Mouse (Mus musculus) olfactory bulb, adult 2 months (tissue): ENCODE measurements around the gene Thop1. TPM values are rescaled to one million over a fixed set of nuclear protein-coding genes. Genes with fewer than 3 reads are reported as not detected.
A peak's percentile ranks its signal among the peaks of the same experiment; 100 is the strongest.

Experiments
- H3K27ac ChIP-seq: fragments of 200-500 bp; 2 replicates; pipeline ENCODE4 v1.5.1; 2012; ENCODE audit warnings: low read depth, low read length; ENCODE audit not compliant: insufficient read depth
- H3K4me1 ChIP-seq: fragments of 200-500 bp; 2 replicates; pipeline ENCODE4 v1.6.1; 2012; ENCODE audit warnings: low read length; ENCODE audit not compliant: control insufficient read depth, insufficient read depth
- H3K4me3 ChIP-seq: fragments of 200-500 bp; 2 replicates; pipeline ENCODE4 v1.5.1; 2012; ENCODE audit warnings: mild to moderate bottlenecking, low read depth, low read length, moderate library complexity; ENCODE audit not compliant: insufficient read depth
- CTCF ChIP-seq: fragments of 200-500 bp; IDR thresholded peaks from 2 replicates; pipeline ENCODE4 v1.5.1; 2012; ENCODE audit warnings: low read depth, mild to moderate bottlenecking, low read length, moderate library complexity; ENCODE audit not compliant: insufficient read depth
- POLR2A ChIP-seq: fragments of 200-500 bp; IDR thresholded peaks from 2 replicates; pipeline ENCODE4 v1.6.1; 2012; ENCODE audit warnings: mild to moderate bottlenecking, low read depth, low read length, moderate library complexity; ENCODE audit not compliant: insufficient read depth
- WGBS: fragments of 180-500 bp; shearing (Covaris S2); methylation state at CpG from one replicate; pipeline ENCODE4 v1.1.7; 2018; 5-methylcytosine and 5-hydroxymethylcytosine counted together
- polyA plus RNA-seq: library from polyadenylated mRNA; stranded (reverse); fragments of >200 nt; gene quantifications from 2 replicates; pipeline ENCODE4 v1.2.4, GENCODE M21; 2012; ENCODE audit warnings: low replicate concordance; ENCODE audit not compliant: missing spikeins, insufficient read depth, insufficient read length

Gene Thop1
- polyA plus RNA-seq, 1 experiment, result not detected

GRCm38 (mm10) chr10:81092465-81093250 is 22.8 kb downstream of the Thop1 start:
- TF ChIP-seq CTCF, result no peak
- no peak for TF ChIP-seq POLR2A
- WGBS, result 57% methylated on average over 22 of the region's 22 CpGs
- H3K4me3 ChIP-seq, result no peak overlapping the region
- no peaks in the 10 kb centered on the region for H3K4me1 ChIP-seq
- H3K27ac ChIP-seq, result no peak overlapping the region

- TF ChIP-seq POLR2A (no peak), CTCF (no peak)
- H3K4me1 ChIP-seq, result no peaks in the 10 kb centered on the region
- H3K4me3 ChIP-seq, result no peak overlapping the region
- 72% methylated on average over 9 of the region's 9 CpGs for WGBS
- no peak overlapping the region for H3K27ac ChIP-seq
Measured at GRCm38 (mm10) chr10:81094931-81095678, 25.3 kb downstream of the Thop1 start.

GRCm38 (mm10) chr10:81105565-81106112 is 35.8 kb downstream of the Thop1 start, which contains the start of gene Map2k2:
TSS of gene Map2k2 (plus strand) at chr10:81105915.
- H3K4me3 ChIP-seq, result peak within 1 kb of the TSS; percentile 98
- peaks cover 36% of the 10 kb centered on the region for H3K4me1 ChIP-seq
- H3K27ac ChIP-seq, result peak within 1 kb of the TSS; percentile 97
- no peak for TF ChIP-seq CTCF
- TF ChIP-seq POLR2A, result peak; percentile 98
- WGBS, result under 1% methylated on average over 56 of the region's 56 CpGs

- TF ChIP-seq CTCF (no peak), POLR2A (no peak)
- peak overlapping the region; percentile 97 for H3K27ac ChIP-seq
- H3K4me3 ChIP-seq, result peak overlapping the region; percentile 98
- under 1% methylated on average over 34 of the region's 35 CpGs for WGBS
- peaks cover 36% of the 10 kb centered on the region for H3K4me1 ChIP-seq
Measured at GRCm38 (mm10) chr10:81106113-81106721, 36.4 kb downstream of the Thop1 start.

GRCm38 (mm10) chr10:81112946-81113345 is 43.1 kb downstream of the Thop1 start:
- WGBS, result 89% methylated on average over 6 of the region's 6 CpGs

GRCm38 (mm10) chr10:81119625-81120024 is 49.8 kb downstream of the Thop1 start:
- 88% methylated on average over 10 of the region's 10 CpGs for WGBS
- H3K4me3 ChIP-seq, result no peak overlapping the region
- H3K4me1 ChIP-seq, result no peaks in the 10 kb centered on the region
- TF ChIP-seq POLR2A (no peak), CTCF (no peak)
- H3K27ac ChIP-seq, result no peak overlapping the region

More at GRCm38 (mm10) chr10:81112946-81113345, 43.1 kb downstream of the Thop1 start:
- TF ChIP-seq POLR2A (no peak), CTCF (no peak)
- no peak overlapping the region for H3K27ac ChIP-seq
- no peak overlapping the region for H3K4me3 ChIP-seq
- peaks cover 20% of the 10 kb centered on the region for H3K4me1 ChIP-seq

GRCm38 (mm10) chr10:81120650-81121049 is 50.8 kb downstream of the Thop1 start:
- 81% methylated on average over 7 of the region's 7 CpGs for WGBS
- TF ChIP-seq POLR2A, result no peak
- TF ChIP-seq CTCF, result no peak

GRCm38 (mm10) chr10:81122889-81123288 is 53.1 kb downstream of the Thop1 start:
- TF ChIP-seq POLR2A, result no peak
- TF ChIP-seq CTCF, result no peak
- Histone ChIP-seq H3K27ac (no peak overlapping the region), H3K4me3 (no peak overlapping the region), H3K4me1 (no peaks in the 10 kb centered on the region)
- 76% methylated on average over 2 of the region's 2 CpGs for WGBS

More at GRCm38 (mm10) chr10:81120650-81121049, 50.8 kb downstream of the Thop1 start:
- no peaks in the 10 kb centered on the region for H3K4me1 ChIP-seq
- H3K4me3 ChIP-seq, result no peak overlapping the region
- no peak overlapping the region for H3K27ac ChIP-seq

- Histone ChIP-seq H3K27ac (no peak overlapping the region), H3K4me3 (no peak overlapping the region), H3K4me1 (0 out of 2 replicates have a peak, but pooled peaks cover 4% of the 10 kb centered on the region)
- TF ChIP-seq CTCF (no peak), POLR2A (no peak)
- WGBS, result 74% methylated on average over 11 of the region's 11 CpGs
Measured at GRCm38 (mm10) chr10:81123500-81123899, 53.7 kb downstream of the Thop1 start.

Other genes starting within 250 kb of the Thop1 start
- 801 TPM in 1 of 2 replicates, not detected in the other for gene Oaz1, start 243.4 kb upstream of the Thop1 start, polyA plus RNA-seq
- not detected in 2 replicates for gene Lingo3, start 226.0 kb upstream of the Thop1 start, polyA plus RNA-seq
- not detected in 2 replicates for gene Lsm7, start 214.8 kb upstream of the Thop1 start, polyA plus RNA-seq
- gene Sppl2b, start 214.8 kb upstream of the Thop1 start, polyA plus RNA-seq, result not detected in 2 replicates
- not detected in 2 replicates for gene Tmprss9, start 198.2 kb upstream of the Thop1 start, polyA plus RNA-seq
- gene Timm13, start 169.1 kb upstream of the Thop1 start, polyA plus RNA-seq, result not detected in 2 replicates
- not detected in 2 replicates for gene Lmnb2, start 151.8 kb upstream of the Thop1 start, polyA plus RNA-seq
- not detected in 2 replicates for gene Gadd45b, start 140.0 kb upstream of the Thop1 start, polyA plus RNA-seq
- not detected in 2 replicates for gene Gng7, start 55.1 kb upstream of the Thop1 start, polyA plus RNA-seq
- gene Diras1, start 44.4 kb upstream of the Thop1 start, polyA plus RNA-seq, result not detected in 2 replicates
- gene Slc39a3, start 32.6 kb upstream of the Thop1 start, polyA plus RNA-seq, result not detected in 2 replicates
- not detected in 2 replicates for gene Sgta, start 9.9 kb upstream of the Thop1 start, polyA plus RNA-seq
- not detected in 2 replicates for gene Creb3l3, start 28.8 kb downstream of the Thop1 start, polyA plus RNA-seq
- gene Map2k2, start 35.9 kb downstream of the Thop1 start, polyA plus RNA-seq, result not detected in 2 replicates
- 77.0 TPM in 1 of 2 replicates, not detected in the other for gene Zbtb7a, start 65.2 kb downstream of the Thop1 start, polyA plus RNA-seq
- not detected in 2 replicates for gene Pias4, start 97.9 kb downstream of the Thop1 start, polyA plus RNA-seq
- 423 and 2,167 TPM in 2 replicates for gene Eef2, start 106.6 kb downstream of the Thop1 start, polyA plus RNA-seq
- not detected in 2 replicates for gene Dapk3, start 113.0 kb downstream of the Thop1 start, polyA plus RNA-seq
- not detected in 2 replicates for gene 4930442H23Rik, start 113.8 kb downstream of the Thop1 start, polyA plus RNA-seq
- gene Nmrk2, start 132.0 kb downstream of the Thop1 start, polyA plus RNA-seq, result not detected in 2 replicates
- gene Atcay, start 160.8 kb downstream of the Thop1 start, polyA plus RNA-seq, result not detected in 2 replicates
- gene Zfr2, start 163.1 kb downstream of the Thop1 start, polyA plus RNA-seq, result not detected in 2 replicates
- not detected in 2 replicates for gene Matk, start 182.9 kb downstream of the Thop1 start, polyA plus RNA-seq
- not detected in 2 replicates for gene Mrpl54, start 196.9 kb downstream of the Thop1 start, polyA plus RNA-seq
- not detected in 2 replicates for gene Apba3, start 196.9 kb downstream of the Thop1 start, polyA plus RNA-seq
- not detected in 2 replicates for gene Tjp3, start 221.5 kb downstream of the Thop1 start, polyA plus RNA-seq
- 935 TPM in 1 of 2 replicates, not detected in the other for gene Pip5k1c, start 222.9 kb downstream of the Thop1 start, polyA plus RNA-seq